Mouse (Mus musculus) forebrain, embryonic 14.5 days (tissue): ENCODE measurements around the gene Lpcat3. TPM values are rescaled to one million over a fixed set of nuclear protein-coding genes. Genes with fewer than 3 reads are reported as not detected.

Source experiments
- ATAC-seq: fragments of 200-750 bp; cut with Nextera tagmentation; 2 replicates; pipeline ENCODE4 v1.8.0; 2017; ENCODE audit warnings: mild to moderate bottlenecking, moderate library complexity
- DNase-seq: peaks from one replicate; pipeline ENCODE4 v3.0.0-alpha.2; 2015; ENCODE audit warnings: low spot score
- H3K27ac ChIP-seq: fragments of 300-500 bp; sonication (generic); 2 replicates; pipeline ENCODE4 v1.5.1; 2014; ENCODE audit warnings: low read depth, mild to moderate bottlenecking, control low read depth, low read length, moderate library complexity
- H3K27me3 ChIP-seq: fragments of 300-500 bp; sonication (generic); replicated peaks from 2 replicates; pipeline ENCODE4 v1.6.1; 2014; ENCODE audit warnings: low read length, control low read depth, mixed read lengths; ENCODE audit not compliant: control insufficient read depth, insufficient read depth
- H3K36me3 ChIP-seq: fragments of 300-500 bp; sonication (generic); 2 replicates; pipeline ENCODE4 v1.6.1; 2014; ENCODE audit warnings: low read length, control low read depth; ENCODE audit not compliant: control insufficient read depth, insufficient read depth
- H3K4me1 ChIP-seq: fragments of 300-500 bp; sonication (generic); 2 replicates; pipeline ENCODE4 v1.6.1; 2014; ENCODE audit warnings: antibody characterized with exemption, low read length, control low read depth; ENCODE audit not compliant: control insufficient read depth, insufficient read depth
- H3K4me2 ChIP-seq: fragments of 300-500 bp; sonication (generic); 2 replicates; pipeline ENCODE4 v1.6.1; 2014; ENCODE audit warnings: mild to moderate bottlenecking, control low read depth, low read length
- H3K4me3 ChIP-seq: fragments of 300-500 bp; sonication (generic); 2 replicates; pipeline ENCODE4 v1.5.1; 2014; ENCODE audit warnings: low read depth, low read length, control low read depth
- H3K9ac ChIP-seq: fragments of 300-500 bp; sonication (generic); 2 replicates; pipeline ENCODE4 v1.6.1; 2014; ENCODE audit warnings: mild to moderate bottlenecking, low read length, control low read depth, moderate library complexity
- H3K9me3 ChIP-seq: fragments of 300-500 bp; sonication (generic); replicated peaks from 2 replicates; pipeline ENCODE4 v1.6.1; 2016; ENCODE audit warnings: low read length, control low read depth, mixed read lengths; ENCODE audit not compliant: control insufficient read depth
- WGBS: fragments of 180-500 bp; shearing (Covaris S2); extraction: QIAGEN DNeasy Blood & Tissue Kit; methylation state at CpG from one replicate; pipeline ENCODE4 v1.1.7; 2014; 5-methylcytosine and 5-hydroxymethylcytosine counted together
- polyA plus RNA-seq: library from polyadenylated mRNA; unstranded; fragments of >200 nt; fragmentation: Nextera tagmentation; extraction: Ambion mirVana; gene quantifications from 2 replicates; pipeline ENCODE4 v1.2.1, GENCODE M21; 2014

The Lpcat3 gene
- polyA plus RNA-seq, 1 experiment from 2014 or later: 33.4 TPM

- no peaks in the 10 kb centered on the region for H3K27me3 ChIP-seq
- no peak overlapping the region for H3K4me2 ChIP-seq
- H3K36me3 ChIP-seq: no peaks in the 10 kb centered on the region
- no peak for DNase-seq
- no peak for ATAC-seq
- no peak overlapping the region for H3K27ac ChIP-seq
- H3K9ac ChIP-seq: no peak overlapping the region
- H3K4me1 ChIP-seq: no peaks in the 10 kb centered on the region
- 81% methylated on average over 6 of the region's 6 CpGs for WGBS
- H3K4me3 ChIP-seq: no peak overlapping the region
- H3K9me3 ChIP-seq: peaks cover 4% of the 10 kb centered on the region; the same call in 1 of the 2 replicates
Measured at GRCm38 (mm10) chr6:124655893-124656292, 6.9 kb upstream of the Lpcat3 start.

GRCm38 (mm10) chr6:124658067-124658466 lies 4.8 kb upstream of the Lpcat3 start:
- H3K4me3 ChIP-seq: no peak overlapping the region
- ATAC-seq (no peak), DNase-seq (no peak)
- no peak overlapping the region for H3K9ac ChIP-seq
- no peaks in the 10 kb centered on the region for H3K36me3 ChIP-seq
- H3K27me3 ChIP-seq: no peaks in the 10 kb centered on the region
- peaks cover 4% of the 10 kb centered on the region; the same call in 1 of the 2 replicates for H3K9me3 ChIP-seq
- 77% methylated on average over 2 of the region's 2 CpGs for WGBS
- no peak overlapping the region for H3K27ac ChIP-seq
- H3K4me2 ChIP-seq: no peak overlapping the region
- H3K4me1 ChIP-seq: no peaks in the 10 kb centered on the region

GRCm38 (mm10) chr6:124661156-124661806 lies 1.5 kb upstream of the Lpcat3 start:
- DNase-seq (no peak), ATAC-seq (no peak)
- Histone ChIP-seq H3K27me3 (no peaks in the 10 kb centered on the region), H3K4me2 (no peak overlapping the region), H3K36me3 (no peaks in the 10 kb centered on the region), H3K4me3 (no peak overlapping the region), H3K4me1 (peaks cover 5% of the 10 kb centered on the region; the same call in 1 of the 2 replicates), H3K27ac (no peak overlapping the region), H3K9me3 (no peaks in the 10 kb centered on the region), H3K9ac (no peak overlapping the region)
- 96% methylated on average over 4 of the region's 4 CpGs for WGBS

- ATAC-seq (no peak), DNase-seq (no peak)
- Histone ChIP-seq H3K27ac (peak overlapping the region; percentile 68; the same call in 1 of the 2 replicates), H3K36me3 (no peaks in the 10 kb centered on the region), H3K27me3 (no peaks in the 10 kb centered on the region), H3K9me3 (no peaks in the 10 kb centered on the region), H3K4me1 (peaks cover 5% of the 10 kb centered on the region; the same call in 1 of the 2 replicates), H3K4me2 (peak overlapping the region; percentile 61), H3K9ac (peak overlapping the region; percentile 58), H3K4me3 (peak overlapping the region; percentile 48)
- 27% methylated on average over 6 of the region's 6 CpGs for WGBS
Measured at GRCm38 (mm10) chr6:124661995-124662394, 832 bp upstream of the Lpcat3 start.

GRCm38 (mm10) chr6:124663424-124663795 lies 583 bp downstream of the Lpcat3 start:
- peak overlapping the region; percentile 58 for H3K9ac ChIP-seq
- no peaks in the 10 kb centered on the region for H3K36me3 ChIP-seq
- no peak for DNase-seq
- WGBS: 26% methylated on average over 13 of the region's 13 CpGs
- H3K27me3 ChIP-seq: no peaks in the 10 kb centered on the region
- ATAC-seq: no peak
- peaks cover 5% of the 10 kb centered on the region; the same call in 1 of the 2 replicates for H3K4me1 ChIP-seq
- no peaks in the 10 kb centered on the region for H3K9me3 ChIP-seq
- 0 out of 2 replicates have a peak overlapping the region, but pooled peaks have one; percentile 68 for H3K27ac ChIP-seq
- H3K4me3 ChIP-seq: peak overlapping the region; percentile 48
- peak overlapping the region; percentile 61 for H3K4me2 ChIP-seq

GRCm38 (mm10) chr6:124664256-124664655 lies 1.4 kb downstream of the Lpcat3 start:
- 89% methylated on average over 7 of the region's 7 CpGs for WGBS
- DNase-seq (no peak), ATAC-seq (no peak)

GRCm38 (mm10) chr6:124665011-124665410 lies 2.2 kb downstream of the Lpcat3 start:
- no peak for DNase-seq
- Histone ChIP-seq H3K4me2 (no peak overlapping the region), H3K36me3 (no peaks in the 10 kb centered on the region), H3K27ac (no peak overlapping the region), H3K27me3 (no peaks in the 10 kb centered on the region), H3K9me3 (no peaks in the 10 kb centered on the region), H3K4me1 (peaks cover 5% of the 10 kb centered on the region; the same call in 1 of the 2 replicates), H3K4me3 (no peak overlapping the region), H3K9ac (no peak overlapping the region)
- ATAC-seq: no peak
- WGBS: 90% methylated on average over 10 of the region's 10 CpGs

More at GRCm38 (mm10) chr6:124664256-124664655, 1.4 kb downstream of the Lpcat3 start:
- Histone ChIP-seq H3K4me1 (peaks cover 5% of the 10 kb centered on the region; the same call in 1 of the 2 replicates), H3K4me2 (no peak overlapping the region), H3K9ac (no peak overlapping the region), H3K27me3 (no peaks in the 10 kb centered on the region), H3K9me3 (no peaks in the 10 kb centered on the region), H3K36me3 (no peaks in the 10 kb centered on the region), H3K27ac (no peak overlapping the region), H3K4me3 (no peak overlapping the region)

GRCm38 (mm10) chr6:124669234-124669859 lies 6.5 kb downstream of the Lpcat3 start:
- Histone ChIP-seq H3K27ac (no peak overlapping the region), H3K27me3 (no peaks in the 10 kb centered on the region), H3K4me1 (no peaks in the 10 kb centered on the region), H3K9ac (no peak overlapping the region), H3K4me2 (no peak overlapping the region), H3K4me3 (no peak overlapping the region), H3K9me3 (no peaks in the 10 kb centered on the region), H3K36me3 (no peaks in the 10 kb centered on the region)
- WGBS: 93% methylated on average over 11 of the region's 11 CpGs
- ATAC-seq (no peak), DNase-seq (no peak)

GRCm38 (mm10) chr6:124670281-124670900 lies 7.6 kb downstream of the Lpcat3 start:
- no peak overlapping the region for H3K27ac ChIP-seq
- no peak for DNase-seq
- no peaks in the 10 kb centered on the region for H3K27me3 ChIP-seq
- H3K9me3 ChIP-seq: no peaks in the 10 kb centered on the region
- no peak overlapping the region for H3K4me2 ChIP-seq
- no peak for ATAC-seq
- H3K4me3 ChIP-seq: no peak overlapping the region
- WGBS: 91% methylated on average over 7 of the region's 7 CpGs
- no peaks in the 10 kb centered on the region for H3K36me3 ChIP-seq
- H3K4me1 ChIP-seq: no peaks in the 10 kb centered on the region
- H3K9ac ChIP-seq: no peak overlapping the region
